Mouse (Mus musculus): ENCODE measurements at regions not wholly inside any gene's neighbourhood (a gene's known extent, or its start where the extent isn't known, plus 50 kb on each side); places are given as distances from the start of the nearest gene placed in this dataset.

GRCm38 (mm10) chr8:42017786-42018185 is 600.9 kb upstream of the Frg1 start:
- no peak for TF ChIP-seq CTCF (IDR thresholded peaks at IDR 0.05; ENCODE audit: control insufficient read depth, insufficient read depth, insufficient read length)
- TF ChIP-seq MAX (IDR thresholded peaks at IDR 0.05) = no peak

Data from C2C12 (cell line).